In the genomic region with DNA sequence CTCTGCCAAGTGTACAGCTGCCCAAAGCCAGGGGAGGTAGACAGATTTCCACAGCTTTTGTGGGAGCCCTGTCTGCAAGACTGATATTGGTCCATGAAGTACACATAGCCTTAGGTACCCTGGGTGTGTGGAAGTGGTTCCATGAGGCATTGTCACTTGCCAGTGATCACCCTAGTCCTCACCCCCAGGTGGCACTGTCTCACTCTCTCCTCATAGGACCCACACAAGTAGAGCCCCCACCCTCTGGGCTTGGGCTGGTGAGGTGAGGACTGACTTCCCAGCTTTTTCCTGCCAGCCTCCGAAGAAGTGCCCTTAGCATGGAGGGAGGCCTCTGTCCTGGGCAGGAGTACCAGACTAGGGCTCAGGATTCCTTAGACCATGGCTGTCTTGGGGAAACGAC, we compare ENCODE assay signal across 8 mouse cellular contexts. TPM values are rescaled to one million over a fixed set of nuclear protein-coding genes. Genes with fewer than 3 reads are reported as not detected.
DNase-seq lines count a peak whose midpoint lies in the region; ATAC-seq and TF ChIP-seq lines count a peak whose summit lies in the region.

No protein-coding gene starts in this region.

- H3K9me3 ChIP-seq in liver, embryonic 13.5 days (replicated peaks) = no peaks in the 10 kb centered on the region

- WGBS in liver, embryonic 13.5 days (ENCODE audit: insufficient replicate concordance) = 53% methylated on average over 2 of the region's 2 CpGs

- H3K27ac ChIP-seq in gastrocnemius, adult 2 months = peak overlapping the region; percentile 39; the same call in 1 of the 2 replicates
- H3K27ac ChIP-seq in liver, embryonic 13.5 days = no peak overlapping the region

- peak; percentile 70 for TF ChIP-seq CTCF in gastrocnemius, adult 2 months (IDR thresholded peaks at IDR 0.05)

- H3K36me3 ChIP-seq in liver, embryonic 13.5 days = no peaks in the 10 kb centered on the region

- ATAC-seq in liver, embryonic 13.5 days (ENCODE audit: low read depth) = peak; percentile 37; the same call in 1 of the 2 replicates

- peak; percentile 67 for DNase-seq in gastrocnemius, adult 2 months
- no peak for DNase-seq in gastrocnemius, postnatal 4 days (ENCODE audit: low spot score in 2 of 2)
- peak; percentile 63 to 70 for DNase-seq in B cell, adult 2 months
- peak; percentile 29 for DNase-seq in cerebellum, adult 9-11 months
- DNase-seq in heart, postnatal 4 days = peak; percentile 64
- DNase-seq in liver, embryonic 13.5 days = no peak
- DNase-seq in retina, postnatal 1 day = peak; percentile 62
- DNase-seq in c-Kit-positive CD71-positive TER-119-positive erythroid progenitor cells, embryonic 14.5 days (ENCODE audit: low spot score) = no peak

- intact Hi-C loops in gastrocnemius, adult 2 months (cut with DNase I) = loop anchor here (1.0 to 5.0 kb wide), 3 partner anchors 42 to 128 kb away; partner anchors contain the start of gene Parp3

- H3K27me3 ChIP-seq in liver, embryonic 13.5 days = no peaks in the 10 kb centered on the region

- H3K9ac ChIP-seq in liver, embryonic 13.5 days = no peak overlapping the region

- H3K4me3 ChIP-seq in gastrocnemius, adult 2 months = no peak overlapping the region
- H3K4me3 ChIP-seq in liver, embryonic 13.5 days (replicated peaks) = no peak overlapping the region

- no peak overlapping the region for H3K4me2 ChIP-seq in liver, embryonic 13.5 days

- peaks cover 17% of the 10 kb centered on the region for H3K4me1 ChIP-seq in liver, embryonic 13.5 days (replicated peaks)

RNA-seq across cellular contexts. Expression of gene Dusp7, which starts 19.4 kb away (rescaled TPM):
- total RNA-seq in gastrocnemius, adult 2 months (2021) = 10 to 100 TPM; 26.6 to 34.6 TPM
- 10 to 100 TPM; 23.9 to 25.5 TPM for total RNA-seq in gastrocnemius, postnatal 4 days (2021)
- total RNA-seq in heart, postnatal 4 days (2021) = 10 to 100 TPM; 26.2 to 33.5 TPM
- polyA plus RNA-seq in liver, embryonic 13.5 days (2015; fragmentation: Nextera tagmentation; extraction: Ambion mirVana) = 3.8 and 4.1 TPM in 2 replicates

Comparison
In these comparisons a context has a peak if more than half of its experiments do, and no peak if none do; other contexts are left out.
1. DNase-seq: peak in gastrocnemius, adult 2 months (single experiment), B cell, adult 2 months (2 of 2), cerebellum, adult 9-11 months (single experiment), heart, postnatal 4 days (single experiment) and retina, postnatal 1 day (single experiment); none in gastrocnemius, postnatal 4 days (0 of 2), liver, embryonic 13.5 days (single experiment) and c-Kit-positive CD71-positive TER-119-positive erythroid progenitor cells, embryonic 14.5 days (single experiment).